Mouse (Mus musculus): ENCODE data around the gene Akip1. TPM values are rescaled to one million over a fixed set of nuclear protein-coding genes. Genes with fewer than 3 reads are reported as not detected.

Gene Akip1
- polyA plus RNA-seq (2015; fragmentation: Nextera tagmentation; extraction: Ambion mirVana), result 12.7 and 13.9 TPM in 2 replicates

- H3K27ac ChIP-seq, result peak within 1 kb of the TSS; percentile 70
- H3K4me3 ChIP-seq (replicated peaks), result peak within 1 kb of the TSS; percentile 68
- H3K9ac ChIP-seq (replicated peaks), result peak within 1 kb of the TSS; percentile 78
- H3K4me2 ChIP-seq (replicated peaks), result peak within 1 kb of the TSS; percentile 74
- under 1% methylated on average over 61 of the region's 61 CpGs for WGBS
- ATAC-seq, result peak; percentile 98
- no peaks in the 10 kb centered on the region for H3K9me3 ChIP-seq
- peaks cover 6% of the 10 kb centered on the region; the same call in 1 of the 2 replicates for H3K4me1 ChIP-seq (replicated peaks)
- 0 out of 2 replicates have a peak, but pooled peaks cover 7% of the 10 kb centered on the region for H3K27me3 ChIP-seq
- H3K36me3 ChIP-seq, result no peaks in the 10 kb centered on the region
Observed at GRCm38 (mm10) chr7:109703190-109704015, at the start of gene Akip1, which contains the start of gene St5. Gene Akip1, plus strand, starts transcription at chr7:109703690. Gene St5, minus strand, starts transcription at chr7:109703605.

- no peak overlapping the region for H3K9ac ChIP-seq (replicated peaks)
- H3K9me3 ChIP-seq, result no peaks in the 10 kb centered on the region
- ATAC-seq, result no peak
- H3K4me3 ChIP-seq (replicated peaks), result no peak overlapping the region
- H3K4me1 ChIP-seq (replicated peaks), result no peaks in the 10 kb centered on the region
- no peak overlapping the region for H3K27ac ChIP-seq
- H3K4me2 ChIP-seq (replicated peaks), result no peak overlapping the region
- no peaks in the 10 kb centered on the region for H3K27me3 ChIP-seq
- WGBS, result 81% methylated on average over 5 of the region's 5 CpGs
- H3K36me3 ChIP-seq, result no peaks in the 10 kb centered on the region
Observed at GRCm38 (mm10) chr7:109654871-109655270, 48.6 kb upstream of the Akip1 start.

GRCm38 (mm10) chr7:109657884-109658283, 45.6 kb upstream of the Akip1 start:
- Histone ChIP-seq H3K27me3 (no peaks in the 10 kb centered on the region), H3K4me1 (replicated peaks) (no peaks in the 10 kb centered on the region), H3K36me3 (no peaks in the 10 kb centered on the region), H3K9me3 (no peaks in the 10 kb centered on the region), H3K4me2 (replicated peaks) (no peak overlapping the region), H3K27ac (no peak overlapping the region), H3K4me3 (replicated peaks) (no peak overlapping the region), H3K9ac (replicated peaks) (no peak overlapping the region)
- WGBS, result 75% methylated on average over 6 of the region's 6 CpGs
- no peak for ATAC-seq

- ATAC-seq, result no peak
- Histone ChIP-seq H3K4me1 (replicated peaks) (no peaks in the 10 kb centered on the region), H3K27me3 (no peaks in the 10 kb centered on the region), H3K9ac (replicated peaks) (no peak overlapping the region), H3K4me2 (replicated peaks) (no peak overlapping the region), H3K27ac (no peak overlapping the region), H3K36me3 (no peaks in the 10 kb centered on the region), H3K4me3 (replicated peaks) (no peak overlapping the region), H3K9me3 (no peaks in the 10 kb centered on the region)
- 93% methylated on average over 2 of the region's 2 CpGs for WGBS
Observed at GRCm38 (mm10) chr7:109659278-109659677, 44.2 kb upstream of the Akip1 start.

GRCm38 (mm10) chr7:109662626-109663025, 40.9 kb upstream of the Akip1 start:
- no peak overlapping the region for H3K4me3 ChIP-seq (replicated peaks)
- H3K27me3 ChIP-seq, result no peaks in the 10 kb centered on the region
- no peaks in the 10 kb centered on the region for H3K36me3 ChIP-seq
- H3K4me1 ChIP-seq (replicated peaks), result no peaks in the 10 kb centered on the region
- ATAC-seq, result no peak
- no peaks in the 10 kb centered on the region for H3K9me3 ChIP-seq
- H3K27ac ChIP-seq, result no peak overlapping the region
- 75% methylated on average over 4 of the region's 4 CpGs for WGBS
- H3K9ac ChIP-seq (replicated peaks), result no peak overlapping the region
- H3K4me2 ChIP-seq (replicated peaks), result no peak overlapping the region

- Histone ChIP-seq H3K27ac (no peak overlapping the region), H3K4me3 (replicated peaks) (no peak overlapping the region), H3K36me3 (no peaks in the 10 kb centered on the region), H3K4me1 (replicated peaks) (peaks cover 7% of the 10 kb centered on the region), H3K27me3 (0 out of 2 replicates have a peak, but pooled peaks cover 5% of the 10 kb centered on the region), H3K9me3 (no peaks in the 10 kb centered on the region), H3K4me2 (replicated peaks) (no peak overlapping the region), H3K9ac (replicated peaks) (no peak overlapping the region)
- 77% methylated on average over 5 of the region's 5 CpGs for WGBS
- ATAC-seq, result no peak
Observed at GRCm38 (mm10) chr7:109666664-109667063, 36.8 kb upstream of the Akip1 start.

GRCm38 (mm10) chr7:109669426-109670170, 33.9 kb upstream of the Akip1 start:
- no peak for ATAC-seq
- H3K36me3 ChIP-seq, result no peaks in the 10 kb centered on the region

GRCm38 (mm10) chr7:109671581-109672471, 31.7 kb upstream of the Akip1 start:
- H3K4me3 ChIP-seq (replicated peaks), result peak overlapping the region; percentile 61
- peak overlapping the region; percentile 93 for H3K4me2 ChIP-seq (replicated peaks)
- no peaks in the 10 kb centered on the region for H3K9me3 ChIP-seq
- H3K27ac ChIP-seq, result peak overlapping the region; percentile 51
- no peaks in the 10 kb centered on the region for H3K36me3 ChIP-seq
- ATAC-seq, result peak; percentile 97
- 0 out of 2 replicates have a peak, but pooled peaks cover 5% of the 10 kb centered on the region for H3K27me3 ChIP-seq
- peak overlapping the region; percentile 70 for H3K9ac ChIP-seq (replicated peaks)
- under 1% methylated on average over 36 of the region's 44 CpGs for WGBS
- H3K4me1 ChIP-seq (replicated peaks), result peaks cover 11% of the 10 kb centered on the region

More at GRCm38 (mm10) chr7:109669426-109670170, 33.9 kb upstream of the Akip1 start:
- H3K4me1 ChIP-seq (replicated peaks), result peaks cover 11% of the 10 kb centered on the region
- H3K27ac ChIP-seq, result no peak overlapping the region
- 0 out of 2 replicates have a peak, but pooled peaks cover 5% of the 10 kb centered on the region for H3K27me3 ChIP-seq
- WGBS, result 85% methylated on average over 5 of the region's 5 CpGs
- no peaks in the 10 kb centered on the region for H3K9me3 ChIP-seq
- H3K4me3 ChIP-seq (replicated peaks), result no peak overlapping the region; the same call in 1 of the 2 replicates
- no peak overlapping the region for H3K9ac ChIP-seq (replicated peaks)
- no peak overlapping the region for H3K4me2 ChIP-seq (replicated peaks)

- Histone ChIP-seq H3K4me1 (replicated peaks) (peaks cover 11% of the 10 kb centered on the region), H3K4me3 (replicated peaks) (no peak overlapping the region), H3K9me3 (no peaks in the 10 kb centered on the region), H3K36me3 (no peaks in the 10 kb centered on the region), H3K27me3 (0 out of 2 replicates have a peak, but pooled peaks cover 5% of the 10 kb centered on the region), H3K27ac (no peak overlapping the region), H3K4me2 (replicated peaks) (no peak overlapping the region), H3K9ac (replicated peaks) (no peak overlapping the region)
- no peak for ATAC-seq
- 79% methylated on average over 4 of the region's 4 CpGs for WGBS
Observed at GRCm38 (mm10) chr7:109674944-109675628, 28.4 kb upstream of the Akip1 start.

- Histone ChIP-seq H3K9ac (replicated peaks) (no peak overlapping the region), H3K4me2 (replicated peaks) (no peak overlapping the region), H3K4me1 (replicated peaks) (no peaks in the 10 kb centered on the region), H3K27ac (no peak overlapping the region), H3K4me3 (replicated peaks) (no peak overlapping the region), H3K36me3 (no peaks in the 10 kb centered on the region), H3K27me3 (no peaks in the 10 kb centered on the region), H3K9me3 (no peaks in the 10 kb centered on the region)
- 96% methylated on average over 2 of the region's 2 CpGs for WGBS
- ATAC-seq, result no peak
Observed at GRCm38 (mm10) chr7:109680284-109680683, 23.2 kb upstream of the Akip1 start.

GRCm38 (mm10) chr7:109680879-109681278, 22.6 kb upstream of the Akip1 start:
- 95% methylated on average over 1 of the region's 1 CpGs for WGBS
- no peak for ATAC-seq

More at GRCm38 (mm10) chr7:109680879-109681278, 22.6 kb upstream of the Akip1 start:
- Histone ChIP-seq H3K4me1 (replicated peaks) (no peaks in the 10 kb centered on the region), H3K4me2 (replicated peaks) (no peak overlapping the region), H3K9ac (replicated peaks) (no peak overlapping the region), H3K9me3 (no peaks in the 10 kb centered on the region), H3K27ac (no peak overlapping the region), H3K27me3 (no peaks in the 10 kb centered on the region), H3K36me3 (no peaks in the 10 kb centered on the region), H3K4me3 (replicated peaks) (no peak overlapping the region)
